Mouse (Mus musculus) gastrocnemius, adult 2 months (tissue): ENCODE results near the gene Sgsm2. TPM values are rescaled to one million over a fixed set of nuclear protein-coding genes. Genes with fewer than 3 reads are reported as not detected.
A peak's percentile ranks its signal among the peaks of the same experiment; 100 is the strongest.

Experiments used
- DNase-seq: peaks from one replicate; pipeline ENCODE4 v3.0.0; 2022
- H3K27ac ChIP-seq: fragments of 200-600 bp; 2 replicates; pipeline ENCODE4 v1.8.1; 2022; ENCODE audit warnings: mild to moderate bottlenecking
- H3K4me3 ChIP-seq: fragments of 200-600 bp; 2 replicates; pipeline ENCODE4 v1.8.1; 2022; ENCODE audit warnings: mild to moderate bottlenecking, moderate library complexity
- CTCF ChIP-seq: fragments of 200-600 bp; IDR thresholded peaks from 2 replicates; pipeline ENCODE4 v1.8.1; 2022; ENCODE audit warnings: antibody characterized with exemption, mild to moderate bottlenecking, moderate library complexity
- intact Hi-C: fragments of 180-260 bp; cut with DNase I; formaldehyde crosslinking; loops from one replicate; pipeline ENCODE4 v1.15.1; 2025
- total RNA-seq, 2 experiments: library from RNA; stranded (reverse); gene quantifications; 2 replicates each; pipeline ENCODE4 v1.2.3; 2021

Gene Sgsm2
- total RNA-seq, 2 experiments from 2014 or later = 2.1 TPM

DNA sequence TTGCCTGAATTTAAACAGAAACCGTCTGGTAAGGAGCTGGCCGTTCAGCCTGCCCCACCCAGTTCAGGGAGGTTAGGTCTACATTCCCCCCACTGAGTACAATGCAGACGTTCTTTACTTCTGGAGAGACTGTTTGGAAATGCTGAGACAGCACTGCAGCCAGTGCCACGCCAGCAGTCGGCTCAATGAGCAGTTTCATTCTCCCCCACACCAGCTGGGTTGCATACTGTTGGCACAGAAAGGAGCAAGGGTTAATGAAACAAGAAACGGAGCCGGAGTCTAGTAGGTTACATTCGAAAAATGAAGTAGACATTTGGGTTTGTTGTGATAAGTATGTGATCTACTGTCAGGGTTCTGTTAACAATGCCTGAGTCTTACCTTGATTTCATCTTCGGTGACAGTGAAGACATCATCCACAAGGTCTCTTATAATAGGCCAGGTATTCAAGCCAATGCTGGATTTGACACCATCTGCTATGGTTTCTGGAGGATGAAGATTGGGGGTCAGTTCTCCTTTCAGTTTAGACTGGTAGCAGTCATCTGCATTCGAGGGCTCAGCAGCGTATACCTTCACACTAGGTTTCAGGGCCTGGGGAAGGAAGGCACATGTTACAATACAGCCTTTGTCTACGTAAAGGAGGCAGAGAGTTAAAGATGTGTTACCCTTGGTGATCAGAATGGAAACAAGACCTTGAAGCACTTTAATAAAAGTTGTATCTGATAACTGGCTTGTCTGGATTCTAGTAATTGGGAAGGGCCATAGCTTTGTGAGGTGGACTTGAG lies 11.9 kb upstream of the Sgsm2 start:
- H3K4me3 ChIP-seq = no peak overlapping the region
- TF ChIP-seq CTCF = no peak
- no peak overlapping the region for H3K27ac ChIP-seq
- intact Hi-C loops = no loop called here
- DNase-seq = no peak

DNA sequence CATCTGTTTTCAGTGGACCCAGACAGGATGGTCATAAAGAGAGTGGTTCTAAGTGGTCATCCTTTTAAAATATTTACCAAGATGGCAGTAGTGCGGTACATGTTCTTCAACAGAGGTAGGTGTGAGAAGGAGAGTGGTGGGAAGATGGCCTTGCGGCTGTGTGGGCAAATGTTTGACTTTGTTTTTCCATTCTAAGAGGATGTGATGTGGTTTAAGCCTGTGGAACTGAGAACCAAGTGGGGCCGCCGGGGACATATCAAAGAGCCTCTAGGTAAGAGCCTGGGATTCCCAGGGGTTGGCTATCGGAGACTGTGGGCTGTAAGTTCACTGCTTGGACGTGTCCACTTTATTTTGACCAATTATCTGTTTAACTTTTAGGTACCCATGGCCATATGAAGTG lies 11.0 kb upstream of the Sgsm2 start:
- H3K4me3 ChIP-seq = no peak overlapping the region
- no peak overlapping the region for H3K27ac ChIP-seq
- no peak for TF ChIP-seq CTCF
- no peak for DNase-seq
- intact Hi-C loops = no loop called here

DNA sequence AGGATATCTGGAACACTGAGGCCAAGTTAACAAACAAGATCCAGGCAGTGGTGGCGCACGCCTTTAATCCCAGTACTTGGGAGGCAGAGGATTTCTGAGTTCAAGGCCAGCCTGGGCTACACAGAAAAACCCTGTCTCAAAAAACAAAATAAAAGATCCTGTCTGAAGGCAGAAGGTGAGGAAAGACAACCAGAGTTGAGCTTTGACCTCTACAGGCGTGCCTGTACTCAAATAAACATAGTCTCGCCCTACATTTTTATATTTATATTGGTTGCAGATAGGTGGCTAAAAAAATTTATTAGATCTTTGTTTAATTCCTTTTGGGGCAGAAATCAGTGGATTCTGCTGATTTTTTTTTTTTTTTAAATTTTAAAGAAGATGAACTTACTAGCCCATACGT lies 5.6 kb upstream of the Sgsm2 start:
- intact Hi-C loops = no loop called here
- DNase-seq = no peak
- no peak overlapping the region for H3K4me3 ChIP-seq
- H3K27ac ChIP-seq = no peak overlapping the region
- TF ChIP-seq CTCF = no peak

DNA sequence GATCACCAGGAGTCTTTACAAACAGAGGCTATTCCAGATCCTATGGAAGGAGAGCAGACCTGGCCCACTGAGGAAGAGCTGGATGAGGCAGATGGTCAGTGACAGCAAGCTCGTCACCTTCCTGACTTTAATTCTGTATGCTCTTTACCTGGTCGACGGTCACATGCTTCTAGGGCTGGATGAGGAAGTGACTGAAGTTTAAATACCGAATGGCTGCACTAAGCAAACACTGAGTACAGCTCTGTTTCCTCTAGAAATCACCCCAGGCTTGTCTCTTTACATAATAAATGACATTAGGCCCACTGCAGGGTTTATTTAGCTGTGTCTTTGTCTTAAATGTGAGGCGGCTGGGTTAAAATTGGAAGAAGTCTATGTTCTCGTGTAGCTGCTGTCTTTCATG lies 4.7 kb upstream of the Sgsm2 start:
- H3K4me3 ChIP-seq = no peak overlapping the region
- intact Hi-C loops = no loop called here
- DNase-seq = no peak
- H3K27ac ChIP-seq = no peak overlapping the region
- TF ChIP-seq CTCF = no peak

DNA sequence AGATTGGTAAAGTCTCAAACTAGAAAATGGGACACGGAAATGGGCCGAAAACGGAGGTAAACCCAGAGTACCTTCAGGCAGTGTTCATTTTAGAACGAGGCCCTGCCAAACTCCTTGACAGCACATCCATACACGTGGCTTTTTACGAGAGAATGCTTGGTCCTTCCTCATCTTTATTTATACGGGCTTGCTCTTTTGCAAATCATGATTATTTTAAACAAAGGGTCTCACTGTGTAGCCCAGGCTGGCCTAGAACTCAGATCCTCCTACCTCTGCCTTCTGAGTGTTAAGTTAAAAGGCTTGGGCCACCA lies 1.6 kb upstream of the Sgsm2 start:
- DNase-seq = no peak
- H3K4me3 ChIP-seq = peak overlapping the region; percentile 79
- intact Hi-C loops = no loop called here
- TF ChIP-seq CTCF = no peak
- peak overlapping the region; percentile 95 for H3K27ac ChIP-seq

DNA sequence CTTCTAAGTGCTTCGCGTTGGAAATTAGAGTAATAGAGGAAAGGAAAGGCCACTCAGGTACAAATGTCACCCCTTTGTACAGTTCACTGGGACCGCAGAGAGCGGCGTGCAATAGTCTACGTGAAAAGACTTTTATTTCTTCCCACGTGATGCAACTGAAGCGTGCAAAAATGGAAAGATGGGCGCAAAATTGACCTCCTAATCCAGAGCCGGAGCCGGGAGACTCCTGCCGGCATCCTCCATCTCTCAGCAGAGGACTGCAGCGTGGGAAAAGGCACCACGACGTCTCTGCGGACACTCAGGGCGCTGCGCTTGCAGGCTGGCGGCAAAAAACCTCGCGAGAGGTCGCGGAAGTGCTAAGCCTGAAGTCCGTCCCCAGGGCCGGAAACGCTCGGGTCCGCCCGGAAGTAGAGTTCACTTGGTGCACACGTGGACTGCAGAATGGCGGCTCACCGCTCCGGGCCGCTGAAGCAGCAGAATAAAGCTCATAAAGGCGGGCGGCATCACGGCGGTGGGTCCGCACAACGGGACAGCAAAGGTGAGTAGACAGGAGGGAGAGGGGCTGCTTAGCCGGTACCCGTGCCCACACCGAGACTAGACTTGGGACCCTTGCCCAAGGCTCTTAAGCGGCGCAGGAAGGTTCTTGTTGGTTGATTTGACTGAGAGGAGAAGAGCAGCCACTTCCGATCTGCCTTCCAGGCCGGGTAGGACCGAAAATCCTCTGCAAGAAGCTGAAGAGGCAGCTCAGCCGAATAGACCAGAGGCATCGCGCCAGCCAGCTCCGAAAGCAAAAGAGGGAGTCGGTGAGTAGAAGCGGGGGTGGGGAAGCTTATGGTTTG lies 1.0 kb upstream of the Sgsm2 start, which contains the start of gene Tsr1:
Tsr1 (plus strand) TSS at position 394 of the 839 bp plus-strand sequence.
- intact Hi-C loops = no loop called here
- DNase-seq = peak; percentile 96
- peak within 1 kb of the TSS; percentile 79 for H3K4me3 ChIP-seq
- H3K27ac ChIP-seq = peak within 1 kb of the TSS; percentile 95
- TF ChIP-seq CTCF = no peak

DNA sequence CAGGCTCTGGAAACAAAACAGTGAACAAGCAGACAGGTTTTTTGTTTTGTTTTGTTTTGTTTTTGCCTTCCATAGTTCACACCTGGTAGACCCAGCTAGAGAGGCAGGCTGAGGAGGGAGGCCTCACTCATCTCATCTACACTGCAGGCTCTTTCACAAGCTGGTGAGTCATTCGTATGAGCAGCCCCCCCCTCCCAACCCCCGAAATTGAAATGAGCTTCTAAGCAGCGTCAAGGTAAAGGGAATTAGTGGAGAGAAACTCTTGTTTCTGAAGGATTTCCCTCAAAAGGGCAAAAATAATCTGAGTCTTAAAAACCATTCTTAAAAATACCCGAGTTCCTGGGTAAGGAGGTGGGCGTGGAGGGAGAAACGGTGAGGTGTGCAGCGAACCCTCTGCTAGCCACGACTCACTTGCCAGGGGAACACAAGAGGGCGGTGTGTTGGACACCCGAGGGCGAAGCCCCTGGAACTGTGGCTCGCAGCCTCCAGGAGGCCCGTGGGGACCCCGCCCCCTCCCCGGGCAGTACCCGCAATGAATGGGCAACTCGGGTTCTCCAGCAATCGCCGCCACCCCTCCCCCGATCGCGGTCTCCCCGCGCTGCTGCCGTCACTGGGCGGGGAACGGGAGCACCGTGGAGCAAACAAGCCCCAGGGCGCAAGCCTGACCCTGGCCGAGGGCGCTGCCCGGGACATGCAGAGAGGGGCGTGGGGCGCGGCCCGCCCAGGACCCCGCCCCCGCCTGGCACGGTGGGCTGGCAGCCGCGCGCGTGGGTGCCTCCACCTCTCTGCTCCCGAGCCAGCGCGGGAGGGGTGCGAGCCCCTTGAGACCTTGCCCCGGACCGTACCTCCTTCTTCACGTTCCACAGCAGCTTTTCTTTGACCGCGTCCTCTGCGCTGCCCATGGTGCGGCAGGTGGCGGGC lies 620 bp downstream of the Sgsm2 start:
- intact Hi-C loops = no loop called here
- Histone ChIP-seq H3K4me3 (peak overlapping the region; percentile 79), H3K27ac (peak overlapping the region; percentile 95)
- DNase-seq = peak; percentile 79
- TF ChIP-seq CTCF = peak; percentile 45

DNA sequence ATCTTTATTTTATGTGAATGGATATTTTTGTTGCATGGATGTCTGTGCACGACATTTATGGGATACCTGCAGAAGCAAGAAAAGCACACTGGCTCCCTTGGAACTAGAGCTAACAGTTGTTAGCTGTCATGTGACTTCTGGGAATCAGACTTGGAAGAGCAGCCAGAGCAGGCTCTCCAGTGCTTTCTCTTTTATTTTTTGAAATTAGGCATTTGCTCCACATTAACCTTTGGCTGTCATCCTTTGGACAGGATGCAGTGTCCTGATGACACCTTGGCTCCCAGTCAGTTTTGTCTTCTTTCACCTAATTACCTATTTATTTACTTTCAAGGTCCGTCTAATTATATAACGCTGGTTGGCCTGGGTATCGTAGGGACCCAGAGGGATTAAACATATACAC lies 2.2 kb downstream of the Sgsm2 start:
- intact Hi-C loops = no loop called here
- Histone ChIP-seq H3K4me3 (peak overlapping the region; percentile 35), H3K27ac (peak overlapping the region; percentile 41; the same call in 1 of the 2 replicates)
- TF ChIP-seq CTCF = no peak
- DNase-seq = no peak

DNA sequence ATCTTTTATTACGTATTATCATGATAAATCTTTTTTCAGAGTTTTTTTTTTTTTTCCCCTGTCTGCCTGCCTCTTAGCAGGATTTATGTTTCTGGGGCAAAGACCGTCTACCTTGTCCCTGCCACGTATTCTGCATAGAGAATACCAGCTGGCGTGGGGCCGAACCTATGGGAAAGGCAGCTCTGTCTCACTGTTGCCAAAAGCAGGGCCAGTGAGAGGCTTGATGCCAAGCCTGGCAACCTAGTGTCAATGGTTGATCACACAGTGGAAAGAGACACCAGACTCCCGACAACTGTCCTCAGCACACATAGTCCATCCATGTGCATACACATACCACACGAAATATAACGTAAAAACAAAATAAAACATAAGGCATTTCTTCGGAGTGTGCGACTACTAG lies 13.8 kb downstream of the Sgsm2 start:
- DNase-seq = peak; percentile 77
- H3K4me3 ChIP-seq = no peak overlapping the region
- no peak for TF ChIP-seq CTCF
- intact Hi-C loops = no loop called here
- H3K27ac ChIP-seq = no peak overlapping the region

DNA sequence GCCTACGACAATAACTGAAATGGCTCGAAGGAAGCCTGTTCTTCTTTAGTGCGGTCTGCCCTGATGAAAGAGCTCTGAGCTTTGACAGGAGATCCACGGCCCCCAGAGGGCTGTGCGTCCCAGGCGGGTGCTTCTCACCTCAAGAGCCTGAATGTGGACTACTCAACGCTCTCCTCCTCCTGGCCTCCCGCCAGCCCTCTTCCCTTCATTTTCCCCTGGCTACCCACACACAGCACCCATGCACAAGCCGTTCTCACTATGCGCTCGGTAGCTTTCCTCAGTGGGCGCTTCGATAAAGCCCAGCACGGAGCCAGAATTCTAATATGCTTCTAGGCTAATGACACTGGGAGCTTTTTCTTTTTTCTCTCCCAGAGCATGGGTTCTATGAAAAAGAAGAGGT lies 14.9 kb downstream of the Sgsm2 start:
- TF ChIP-seq CTCF = no peak
- no peak for DNase-seq
- intact Hi-C loops = no loop called here
- Histone ChIP-seq H3K4me3 (no peak overlapping the region), H3K27ac (no peak overlapping the region)

DNA sequence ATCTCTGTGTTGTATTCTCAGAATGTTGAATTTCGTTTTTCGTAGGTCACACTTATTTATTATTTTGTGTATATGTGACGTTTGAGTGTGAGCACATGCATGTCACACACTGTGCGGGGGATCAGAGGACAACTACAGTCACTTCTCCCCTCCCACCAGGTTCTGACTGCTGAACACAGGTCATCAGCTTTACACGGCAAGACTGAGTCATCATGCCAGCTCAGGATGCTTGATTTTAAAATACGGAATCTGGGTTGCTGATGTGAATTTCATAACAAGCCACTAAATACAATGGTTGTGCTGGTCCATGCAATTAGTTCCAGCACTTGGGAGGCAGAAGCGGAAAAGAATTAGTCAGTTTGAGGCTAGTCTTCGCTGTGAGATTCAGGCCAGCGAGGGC lies 15.9 kb downstream of the Sgsm2 start:
- Histone ChIP-seq H3K27ac (0 out of 2 replicates have a peak overlapping the region, but pooled peaks have one; percentile 12), H3K4me3 (no peak overlapping the region)
- DNase-seq = no peak
- TF ChIP-seq CTCF = no peak
- intact Hi-C loops = no loop called here

DNA sequence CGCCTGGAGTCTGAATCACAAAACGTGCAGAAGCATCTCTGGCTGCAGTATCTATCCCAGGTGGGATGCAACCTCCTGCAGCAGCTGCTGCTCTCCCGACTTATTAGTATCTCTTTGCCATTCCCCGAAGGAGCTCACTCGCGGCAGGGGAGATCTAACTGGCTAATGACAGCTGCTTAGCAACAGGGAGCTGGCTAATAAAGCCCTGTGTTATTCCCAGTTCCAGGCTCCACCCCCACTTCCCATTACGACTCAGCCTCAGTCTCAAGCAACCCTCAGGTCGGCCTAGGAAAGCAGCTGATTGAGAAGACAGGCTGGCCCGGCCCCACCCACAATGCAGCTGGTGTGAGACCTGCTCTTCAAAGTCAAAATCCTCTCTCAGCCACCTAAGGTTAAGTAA lies 20.1 kb downstream of the Sgsm2 start:
- peak overlapping the region; percentile 51; the same call in 1 of the 2 replicates for H3K27ac ChIP-seq
- no peak for TF ChIP-seq CTCF
- intact Hi-C loops = no loop called here
- peak overlapping the region; percentile 50 for H3K4me3 ChIP-seq
- DNase-seq = peak; percentile 62
